Mouse (Mus musculus): ENCODE measurements around the gene Chaf1b. TPM values are rescaled to one million over a fixed set of nuclear protein-coding genes. Genes with fewer than 3 reads are reported as not detected.

Chaf1b gene
- polyA plus RNA-seq, 1 experiment from 2014 or later = 36.0 TPM

GRCm38 (mm10) chr16:93910735-93911665 lies 27.3 kb downstream of the Chaf1b start:
- H3K36me3 ChIP-seq (ENCODE audit: control insufficient read depth, insufficient read depth) = no peaks in the 10 kb centered on the region
- H3K27ac ChIP-seq (ENCODE audit: low read length) = no peak overlapping the region
- H3K9me3 ChIP-seq (ENCODE audit: control insufficient read depth, low read length) = no peaks in the 10 kb centered on the region
- H3K4me2 ChIP-seq (ENCODE audit: low read length) = no peak overlapping the region
- no peak for ATAC-seq
- H3K4me3 ChIP-seq (replicated peaks; ENCODE audit: low read length) = no peak overlapping the region
- no peaks in the 10 kb centered on the region for H3K27me3 ChIP-seq (replicated peaks; ENCODE audit: control insufficient read depth, insufficient read depth, low read length)
- WGBS = 69% methylated on average over 28 of the region's 28 CpGs
- no peak overlapping the region for H3K9ac ChIP-seq (replicated peaks; ENCODE audit: low read depth, low read length)
- peaks cover 9% of the 10 kb centered on the region for H3K4me1 ChIP-seq (replicated peaks; ENCODE audit: control insufficient read depth, insufficient read depth, low read length)

DNA sequence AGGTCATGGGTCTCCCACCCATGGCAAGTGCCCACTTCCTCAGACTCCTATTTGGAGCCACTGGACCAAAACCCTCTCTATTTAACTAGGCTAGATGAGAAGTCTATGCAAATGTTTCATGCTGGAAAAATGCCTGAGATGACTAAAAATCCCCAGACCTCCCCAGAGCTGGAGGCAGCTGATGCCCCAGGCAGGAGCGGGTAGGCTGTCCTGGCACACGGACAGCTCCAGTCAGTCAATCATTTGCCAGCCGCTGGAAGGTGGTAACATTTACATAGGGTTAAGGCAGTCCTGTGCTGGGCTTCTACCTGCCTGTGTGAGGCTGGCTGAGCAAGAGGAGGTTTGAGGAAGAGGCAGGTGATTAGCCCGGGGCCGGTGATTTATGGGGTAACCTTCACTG lies 28.5 kb downstream of the Chaf1b start:
- H3K4me3 ChIP-seq (replicated peaks; ENCODE audit: low read length) = no peak overlapping the region
- H3K4me2 ChIP-seq (ENCODE audit: low read length) = no peak overlapping the region
- 67% methylated on average over 5 of the region's 5 CpGs for WGBS
- H3K4me1 ChIP-seq (replicated peaks; ENCODE audit: control insufficient read depth, insufficient read depth, low read length) = peaks cover 1% of the 10 kb centered on the region; the same call in 1 of the 2 replicates
- no peaks in the 10 kb centered on the region for H3K9me3 ChIP-seq (ENCODE audit: control insufficient read depth, low read length)
- H3K27ac ChIP-seq (ENCODE audit: low read length) = no peak overlapping the region
- H3K27me3 ChIP-seq (replicated peaks; ENCODE audit: control insufficient read depth, insufficient read depth, low read length) = no peaks in the 10 kb centered on the region
- H3K36me3 ChIP-seq (ENCODE audit: control insufficient read depth, insufficient read depth) = no peaks in the 10 kb centered on the region
- no peak overlapping the region for H3K9ac ChIP-seq (replicated peaks; ENCODE audit: low read depth, low read length)
- ATAC-seq = 0 out of 2 replicates have a peak, but pooled peaks have one; percentile 49

- no peaks in the 10 kb centered on the region for H3K27me3 ChIP-seq (replicated peaks; ENCODE audit: control insufficient read depth, insufficient read depth, low read length)
- no peaks in the 10 kb centered on the region for H3K4me1 ChIP-seq (replicated peaks; ENCODE audit: control insufficient read depth, insufficient read depth, low read length)
- H3K9me3 ChIP-seq (ENCODE audit: control insufficient read depth, low read length) = no peaks in the 10 kb centered on the region
- 82% methylated on average over 3 of the region's 3 CpGs for WGBS
- H3K4me2 ChIP-seq (ENCODE audit: low read length) = no peak overlapping the region
- no peak overlapping the region for H3K4me3 ChIP-seq (replicated peaks; ENCODE audit: low read length)
- no peak for ATAC-seq
- no peaks in the 10 kb centered on the region for H3K36me3 ChIP-seq (ENCODE audit: control insufficient read depth, insufficient read depth)
- no peak overlapping the region for H3K9ac ChIP-seq (replicated peaks; ENCODE audit: low read depth, low read length)
- H3K27ac ChIP-seq (ENCODE audit: low read length) = no peak overlapping the region
Observed at GRCm38 (mm10) chr16:93912808-93913207, 29.1 kb downstream of the Chaf1b start.

- no peak overlapping the region for H3K4me2 ChIP-seq (ENCODE audit: low read length)
- no peak overlapping the region for H3K9ac ChIP-seq (replicated peaks; ENCODE audit: low read depth, low read length)
- no peak overlapping the region for H3K4me3 ChIP-seq (replicated peaks; ENCODE audit: low read length)
- WGBS = 69% methylated on average over 10 of the region's 10 CpGs
- H3K36me3 ChIP-seq (ENCODE audit: control insufficient read depth, insufficient read depth) = no peaks in the 10 kb centered on the region
- no peak overlapping the region for H3K27ac ChIP-seq (ENCODE audit: low read length)
- no peaks in the 10 kb centered on the region for H3K4me1 ChIP-seq (replicated peaks; ENCODE audit: control insufficient read depth, insufficient read depth, low read length)
- no peaks in the 10 kb centered on the region for H3K27me3 ChIP-seq (replicated peaks; ENCODE audit: control insufficient read depth, insufficient read depth, low read length)
- H3K9me3 ChIP-seq (ENCODE audit: control insufficient read depth, low read length) = no peaks in the 10 kb centered on the region
- no peak for ATAC-seq
Observed at GRCm38 (mm10) chr16:93913881-93914576, 30.3 kb downstream of the Chaf1b start.

GRCm38 (mm10) chr16:93915338-93915849 lies 31.7 kb downstream of the Chaf1b start:
- Histone ChIP-seq H3K27ac (ENCODE audit: low read length) (no peak overlapping the region), H3K9ac (replicated peaks; ENCODE audit: low read depth, low read length) (no peak overlapping the region), H3K9me3 (ENCODE audit: control insufficient read depth, low read length) (no peaks in the 10 kb centered on the region), H3K4me3 (replicated peaks; ENCODE audit: low read length) (no peak overlapping the region), H3K27me3 (replicated peaks; ENCODE audit: control insufficient read depth, insufficient read depth, low read length) (no peaks in the 10 kb centered on the region), H3K36me3 (ENCODE audit: control insufficient read depth, insufficient read depth) (no peaks in the 10 kb centered on the region), H3K4me1 (replicated peaks; ENCODE audit: control insufficient read depth, insufficient read depth, low read length) (no peaks in the 10 kb centered on the region), H3K4me2 (ENCODE audit: low read length) (no peak overlapping the region)
- 29% methylated on average over 10 of the region's 10 CpGs for WGBS
- ATAC-seq = no peak

GRCm38 (mm10) chr16:93917712-93918678 lies 34.3 kb downstream of the Chaf1b start:
- H3K4me3 ChIP-seq (replicated peaks; ENCODE audit: low read length) = no peak overlapping the region
- H3K27ac ChIP-seq (ENCODE audit: low read length) = no peak overlapping the region

GRCm38 (mm10) chr16:93918679-93919060 lies 35.0 kb downstream of the Chaf1b start:
- H3K4me1 ChIP-seq (replicated peaks; ENCODE audit: control insufficient read depth, insufficient read depth, low read length) = no peaks in the 10 kb centered on the region
- WGBS = 66% methylated on average over 8 of the region's 8 CpGs
- peak overlapping the region; percentile 12; the same call in 1 of the 2 replicates for H3K4me2 ChIP-seq (ENCODE audit: low read length)
- H3K36me3 ChIP-seq (ENCODE audit: control insufficient read depth, insufficient read depth) = no peaks in the 10 kb centered on the region
- H3K9me3 ChIP-seq (ENCODE audit: control insufficient read depth, low read length) = no peaks in the 10 kb centered on the region
- H3K27me3 ChIP-seq (replicated peaks; ENCODE audit: control insufficient read depth, insufficient read depth, low read length) = no peaks in the 10 kb centered on the region
- ATAC-seq = no peak
- no peak overlapping the region for H3K27ac ChIP-seq (ENCODE audit: low read length)
- H3K9ac ChIP-seq (replicated peaks; ENCODE audit: low read depth, low read length) = no peak overlapping the region
- H3K4me3 ChIP-seq (replicated peaks; ENCODE audit: low read length) = no peak overlapping the region

More at GRCm38 (mm10) chr16:93917712-93918678, 34.3 kb downstream of the Chaf1b start:
- 40% methylated on average over 20 of the region's 22 CpGs for WGBS
- no peaks in the 10 kb centered on the region for H3K4me1 ChIP-seq (replicated peaks; ENCODE audit: control insufficient read depth, insufficient read depth, low read length)
- no peaks in the 10 kb centered on the region for H3K9me3 ChIP-seq (ENCODE audit: control insufficient read depth, low read length)
- H3K36me3 ChIP-seq (ENCODE audit: control insufficient read depth, insufficient read depth) = no peaks in the 10 kb centered on the region
- H3K4me2 ChIP-seq (ENCODE audit: low read length) = peak overlapping the region; percentile 12; the same call in 1 of the 2 replicates
- H3K9ac ChIP-seq (replicated peaks; ENCODE audit: low read depth, low read length) = no peak overlapping the region
- H3K27me3 ChIP-seq (replicated peaks; ENCODE audit: control insufficient read depth, insufficient read depth, low read length) = no peaks in the 10 kb centered on the region
- peak; percentile 23; the same call in 1 of the 2 replicates for ATAC-seq

DNA sequence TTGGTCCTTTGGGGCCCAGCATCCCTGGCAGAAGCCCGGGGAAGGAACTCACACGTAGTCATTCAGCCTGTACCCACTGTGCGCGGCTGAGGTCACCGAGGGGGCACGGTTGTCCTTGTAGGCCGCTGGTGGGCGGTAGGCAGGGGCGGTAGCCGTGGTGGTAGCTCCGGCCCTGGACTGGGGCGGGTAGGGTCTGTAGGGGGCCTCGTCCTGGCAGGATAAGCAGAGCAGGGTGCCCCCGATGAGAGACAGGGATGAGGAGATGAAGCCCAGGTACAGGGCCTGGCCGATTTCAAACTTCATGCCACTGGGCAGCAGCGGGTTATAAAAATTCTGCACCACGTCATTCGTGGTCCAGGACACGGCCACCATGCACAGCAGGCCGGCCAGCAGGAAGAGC lies 35.5 kb downstream of the Chaf1b start:
- Histone ChIP-seq H3K27me3 (replicated peaks; ENCODE audit: control insufficient read depth, insufficient read depth, low read length) (no peaks in the 10 kb centered on the region), H3K27ac (ENCODE audit: low read length) (no peak overlapping the region), H3K4me3 (replicated peaks; ENCODE audit: low read length) (no peak overlapping the region), H3K4me1 (replicated peaks; ENCODE audit: control insufficient read depth, insufficient read depth, low read length) (no peaks in the 10 kb centered on the region), H3K9ac (replicated peaks; ENCODE audit: low read depth, low read length) (no peak overlapping the region), H3K4me2 (ENCODE audit: low read length) (no peak overlapping the region), H3K9me3 (ENCODE audit: control insufficient read depth, low read length) (no peaks in the 10 kb centered on the region), H3K36me3 (ENCODE audit: control insufficient read depth, insufficient read depth) (no peaks in the 10 kb centered on the region)
- no peak for ATAC-seq
- WGBS = 82% methylated on average over 20 of the region's 20 CpGs

Measured in forebrain, embryonic 16.5 days (tissue).